Mouse (Mus musculus): ENCODE results near the gene Polrmt.
"Not testable (repeated sequence)": the region's sequence is repeated elsewhere in the genome, so short reads cannot be mapped to it uniquely, and the experiment has no call there.

Gene Polrmt

GRCm38 (mm10) chr10:79706406-79707094 lies 39.8 kb downstream of the Polrmt start:
- no peak for DNase-seq

- no peak for DNase-seq
These were observed 40.4 kb downstream of the Polrmt start for GRCm38 (mm10) chr10:79705951-79706350.

GRCm38 (mm10) chr10:79704970-79705360 lies 41.4 kb downstream of the Polrmt start:
- no peak for DNase-seq

GRCm38 (mm10) chr10:79704065-79704969 lies 42.1 kb downstream of the Polrmt start, which contains the start of gene Bsg:
TSS of gene Bsg (plus strand) at chr10:79704491.
- peak; percentile 99 for DNase-seq

- no peak for DNase-seq
These were observed 42.8 kb downstream of the Polrmt start for GRCm38 (mm10) chr10:79703541-79703940.

- not testable (repeated sequence) for DNase-seq
These were observed 43.4 kb downstream of the Polrmt start for GRCm38 (mm10) chr10:79702970-79703369.

- DNase-seq, result peak; percentile 91
These were observed 44.8 kb downstream of the Polrmt start for GRCm38 (mm10) chr10:79701443-79702129.

GRCm38 (mm10) chr10:79700676-79701075 lies 45.7 kb downstream of the Polrmt start:
- DNase-seq, result no peak

GRCm38 (mm10) chr10:79698459-79698858 lies 47.9 kb downstream of the Polrmt start:
- no peak for DNase-seq

GRCm38 (mm10) chr10:79697916-79698315 lies 48.5 kb downstream of the Polrmt start:
- peak; percentile 50 for DNase-seq

GRCm38 (mm10) chr10:79696129-79696651 lies 50.2 kb downstream of the Polrmt start:
- DNase-seq, result peak; percentile 63

GRCm38 (mm10) chr10:79695231-79696128 lies 50.9 kb downstream of the Polrmt start:
- peak; percentile 85 for DNase-seq

GRCm38 (mm10) chr10:79694379-79694655 lies 52.1 kb downstream of the Polrmt start:
- no peak for DNase-seq

GRCm38 (mm10) chr10:79693580-79694378 lies 52.6 kb downstream of the Polrmt start:
- DNase-seq, result no peak

- no peak for DNase-seq
These were observed 54.3 kb downstream of the Polrmt start for GRCm38 (mm10) chr10:79691986-79692548.

GRCm38 (mm10) chr10:79689178-79689577 lies 57.2 kb downstream of the Polrmt start:
- no peak for DNase-seq

GRCm38 (mm10) chr10:79688720-79689119 lies 57.7 kb downstream of the Polrmt start, which contains the start of gene Gzmm:
TSS of gene Gzmm (plus strand) at chr10:79689020.
- no peak for DNase-seq

GRCm38 (mm10) chr10:79687513-79687912 lies 58.9 kb downstream of the Polrmt start:
- no peak for DNase-seq

- DNase-seq, result no peak
These were observed 59.7 kb downstream of the Polrmt start for GRCm38 (mm10) chr10:79686691-79687090.

- DNase-seq, result no peak
These were observed 60.2 kb downstream of the Polrmt start for GRCm38 (mm10) chr10:79686219-79686618.
